ENCODE assay signal across 9 mouse cellular contexts in the genomic region with DNA sequence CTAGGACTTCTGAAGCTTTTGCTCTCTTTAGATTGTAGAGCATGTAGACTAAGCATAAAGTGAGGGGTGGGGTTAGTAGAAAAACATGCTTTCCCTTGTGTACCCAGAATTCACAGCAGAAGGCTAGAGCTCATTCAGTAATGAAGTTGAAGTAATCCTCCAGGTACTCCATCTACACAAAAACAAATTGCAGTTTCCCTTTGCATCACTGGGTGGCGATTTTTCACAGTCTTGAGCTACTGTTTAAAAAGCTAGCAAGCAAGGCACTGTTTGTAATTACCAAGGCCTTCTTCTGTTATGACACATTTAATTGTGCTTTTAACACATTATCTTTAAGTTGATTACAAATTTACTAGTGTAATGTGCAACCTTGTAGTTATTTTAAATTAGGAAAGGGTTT. TPM values are rescaled to one million over a fixed set of nuclear protein-coding genes. Genes with fewer than 3 reads are reported as not detected.
DNase-seq lines count a peak whose midpoint lies in the region; ATAC-seq and TF ChIP-seq lines count a peak whose summit lies in the region.
"Had no signal": no experiment of that assay in that cellular context is flagged by ENCODE, and none has a peak within 500 bp of the region (broad histone marks: within the 10 kb centered on the region; RNA-seq: fewer than 3 reads in every experiment).

No protein-coding gene starts in this region.

- no peak overlapping the region for H3K4me2 ChIP-seq in intestine, postnatal 0 days (replicated peaks; ENCODE audit: low read depth)
- no peak overlapping the region for H3K4me2 ChIP-seq in intestine, embryonic 15.5 days (replicated peaks)
- no peak overlapping the region for H3K4me2 ChIP-seq in midbrain, embryonic 15.5 days
- H3K4me2 ChIP-seq: limb, embryonic 15.5 days had no signal

- H3K9ac ChIP-seq in intestine, postnatal 0 days (ENCODE audit: low read depth, low read length): no peak overlapping the region
- H3K9ac ChIP-seq in intestine, embryonic 15.5 days: no peak overlapping the region
- no peak overlapping the region for H3K9ac ChIP-seq in midbrain, embryonic 15.5 days
- H3K9ac ChIP-seq: limb, embryonic 15.5 days had no signal

- H3K9me3 ChIP-seq in intestine, postnatal 0 days (ENCODE audit: control insufficient read depth): no peaks in the 10 kb centered on the region
- H3K9me3 ChIP-seq in intestine, embryonic 15.5 days: no peaks in the 10 kb centered on the region
- H3K9me3 ChIP-seq in midbrain, embryonic 15.5 days: no peaks in the 10 kb centered on the region
- H3K9me3 ChIP-seq: limb, embryonic 15.5 days had no signal

- H3K4me1 ChIP-seq in intestine, postnatal 0 days (replicated peaks; ENCODE audit: control insufficient read depth, insufficient read depth, low read length): no peaks in the 10 kb centered on the region
- no peaks in the 10 kb centered on the region for H3K4me1 ChIP-seq in intestine, embryonic 15.5 days (replicated peaks)
- no peaks in the 10 kb centered on the region for H3K4me1 ChIP-seq in midbrain, embryonic 15.5 days
- H3K4me1 ChIP-seq: limb, embryonic 15.5 days had no signal

- ATAC-seq in intestine, postnatal 0 days: no peak
- no peak for ATAC-seq in intestine, embryonic 15.5 days
- peak; percentile 68 for ATAC-seq in activated CD4-positive, CD25-positive, alpha-beta regulatory T cell, adult 4 months
- ATAC-seq in midbrain, embryonic 15.5 days (replicated peaks): peak; percentile 66; the same call in 1 of the 2 replicates

- 18% methylated on average over 1 of the region's 1 CpGs for WGBS in intestine, postnatal 0 days
- 24% methylated on average over 1 of the region's 1 CpGs for WGBS in intestine, embryonic 15.5 days
- WGBS in midbrain, embryonic 15.5 days: 7% methylated on average over 1 of the region's 1 CpGs

- no peaks in the 10 kb centered on the region for H3K27me3 ChIP-seq in intestine, postnatal 0 days (replicated peaks; ENCODE audit: control insufficient read depth, insufficient read depth, low read length)
- no peaks in the 10 kb centered on the region for H3K27me3 ChIP-seq in intestine, embryonic 15.5 days (replicated peaks)
- no peaks in the 10 kb centered on the region for H3K27me3 ChIP-seq in midbrain, embryonic 15.5 days (replicated peaks)
- H3K27me3 ChIP-seq: limb, embryonic 15.5 days had no signal

- H3K4me3 ChIP-seq in intestine, postnatal 0 days (ENCODE audit: low read depth, low read length): no peak overlapping the region
- no peak overlapping the region for H3K4me3 ChIP-seq in intestine, embryonic 15.5 days (replicated peaks)
- no peak overlapping the region for H3K4me3 ChIP-seq in midbrain, embryonic 15.5 days
- H3K4me3 ChIP-seq: limb, embryonic 15.5 days had no signal

- intact Hi-C loops in heart, postnatal 10 days (cut with DNase I): loop anchor here (1.0 to 10.0 kb wide), 5 partner anchors 127 to 557 kb away; a partner anchor contains a TSS

- no peak overlapping the region for H3K27ac ChIP-seq in intestine, postnatal 0 days (ENCODE audit: low read depth, low read length)
- no peak overlapping the region for H3K27ac ChIP-seq in intestine, embryonic 15.5 days
- no peak overlapping the region for H3K27ac ChIP-seq in midbrain, embryonic 15.5 days
- H3K27ac ChIP-seq: limb, embryonic 15.5 days had no signal

- H3K36me3 ChIP-seq in intestine, postnatal 0 days (ENCODE audit: control insufficient read depth, insufficient read depth): no peaks in the 10 kb centered on the region
- H3K36me3 ChIP-seq in intestine, embryonic 15.5 days: no peaks in the 10 kb centered on the region
- peaks cover 4% of the 10 kb centered on the region; the same call in 1 of the 2 replicates for H3K36me3 ChIP-seq in midbrain, embryonic 15.5 days (replicated peaks)

- DNase-seq in embryo, embryonic 10.5 days (ENCODE audit: low spot score): peak; percentile 67
- peak; percentile 83 to 84 for DNase-seq in heart, postnatal 10 days
- DNase-seq in layer of hippocampus, postnatal 36 days: peak; percentile 33 to 70
- peak; percentile 74 to 79 for DNase-seq in spleen, postnatal 36 days (ENCODE audit: low spot score in 2 of 2)

- peak; percentile 67 for TF ChIP-seq CTCF in intestine, postnatal 0 days (IDR thresholded peaks at IDR 0.05; ENCODE audit: low read depth)

RNA-seq across cellular contexts. Expression of a gene that starts 15.8 kb away (rescaled TPM):
- 0.30 and 0.75 TPM in 2 replicates for polyA plus RNA-seq in intestine, postnatal 0 days (2015; fragmentation: Nextera tagmentation; extraction: Ambion mirVana)
- polyA plus RNA-seq in intestine, embryonic 15.5 days (2015; fragmentation: Nextera tagmentation; extraction: Ambion mirVana): 5.1 and 6.7 TPM in 2 replicates
- 10 to 100 TPM; 42.6 to 44.3 TPM for polyA plus RNA-seq in activated CD4-positive, CD25-positive, alpha-beta regulatory T cell, adult 4 months (2017; shearing (Covaris generic))
- under 1 TPM in 1 of 2 experiments, not detected in 1; 0.15 TPM for total RNA-seq in heart, postnatal 10 days (2021)
- total RNA-seq in layer of hippocampus, postnatal 36 days (2021): 1 to 10 TPM in 1 of 2 experiments, not detected in 1; 2.2 TPM
- 10.9 and 11.0 TPM in 2 replicates for polyA plus RNA-seq in midbrain, embryonic 15.5 days (2015; fragmentation: Nextera tagmentation; extraction: Ambion mirVana)

RNA-seq across cellular contexts. Expression of a gene that starts 16.0 kb away (rescaled TPM):
- 24.0 and 25.1 TPM in 2 replicates for polyA plus RNA-seq in intestine, postnatal 0 days (2015; fragmentation: Nextera tagmentation; extraction: Ambion mirVana)
- polyA plus RNA-seq in intestine, embryonic 15.5 days (2015; fragmentation: Nextera tagmentation; extraction: Ambion mirVana): 24.9 and 25.5 TPM in 2 replicates
- 10 to 100 TPM; 10.3 to 12.0 TPM for polyA plus RNA-seq in activated CD4-positive, CD25-positive, alpha-beta regulatory T cell, adult 4 months (2017; shearing (Covaris generic))
- total RNA-seq in heart, postnatal 10 days (2021): 10 to 100 TPM; 11.5 to 12.2 TPM
- 10 to 100 TPM; 30.7 to 39.7 TPM for total RNA-seq in layer of hippocampus, postnatal 36 days (2021)
- polyA plus RNA-seq in midbrain, embryonic 15.5 days (2015; fragmentation: Nextera tagmentation; extraction: Ambion mirVana): 56.7 and 59.6 TPM in 2 replicates

RNA-seq across cellular contexts. Expression of a gene that starts 16.1 kb away (rescaled TPM):
- 78.5 and 83.2 TPM in 2 replicates for polyA plus RNA-seq in intestine, postnatal 0 days (2015; fragmentation: Nextera tagmentation; extraction: Ambion mirVana)
- 144 and 172 TPM in 2 replicates for polyA plus RNA-seq in intestine, embryonic 15.5 days (2015; fragmentation: Nextera tagmentation; extraction: Ambion mirVana)
- 10 to 100 TPM; 81.7 to 86.6 TPM for polyA plus RNA-seq in activated CD4-positive, CD25-positive, alpha-beta regulatory T cell, adult 4 months (2017; shearing (Covaris generic))
- 10 to 100 TPM; 22.5 to 30.5 TPM for total RNA-seq in heart, postnatal 10 days (2021)
- 10 to 100 TPM; 13.7 to 17.8 TPM for total RNA-seq in layer of hippocampus, postnatal 36 days (2021)
- polyA plus RNA-seq in midbrain, embryonic 15.5 days (2015; fragmentation: Nextera tagmentation; extraction: Ambion mirVana): 47.5 and 47.9 TPM in 2 replicates

Comparison
In these comparisons a context has a peak if more than half of its experiments do, and no peak if none do; other contexts are left out.
1. ATAC-seq: peak in activated CD4-positive, CD25-positive, alpha-beta regulatory T cell, adult 4 months (single experiment) and midbrain, embryonic 15.5 days (single experiment); none in intestine, postnatal 0 days (single experiment) and intestine, embryonic 15.5 days (single experiment).
2. Peak in every context shown above with its lines, with median percentiles within 50 percentile points of each other: DNase-seq.